Mouse (Mus musculus) stomach, embryonic 16.5 days (tissue): ENCODE data around the gene Snapin. TPM values are rescaled to one million over a fixed set of nuclear protein-coding genes. Genes with fewer than 3 reads are reported as not detected.

Source experiments
- ATAC-seq: fragments of 200-750 bp; cut with Nextera tagmentation; 2 replicates; pipeline ENCODE4 v1.8.0; 2017; ENCODE audit warnings: moderate number of reproducible peaks, moderate TSS enrichment; ENCODE audit not compliant: insufficient read depth, low FRiP score
- H3K27ac ChIP-seq: fragments of 300-500 bp; sonication (generic); 2 replicates; pipeline ENCODE4 v1.5.1; 2014; ENCODE audit warnings: low read length
- H3K27me3 ChIP-seq: fragments of 300-500 bp; sonication (generic); 2 replicates; pipeline ENCODE4 v1.6.1; 2014; ENCODE audit warnings: low read length, control low read depth, mixed read lengths; ENCODE audit not compliant: control insufficient read depth, insufficient read depth
- H3K36me3 ChIP-seq: fragments of 300-500 bp; sonication (generic); 2 replicates; pipeline ENCODE4 v1.6.1; 2014; ENCODE audit warnings: low read length; ENCODE audit not compliant: control insufficient read depth, insufficient read depth
- H3K4me1 ChIP-seq: fragments of 300-500 bp; sonication (generic); 2 replicates; pipeline ENCODE4 v1.6.1; 2014; ENCODE audit warnings: low read length, control low read depth, mixed read lengths; ENCODE audit not compliant: control insufficient read depth, insufficient read depth
- H3K4me2 ChIP-seq: fragments of 300-500 bp; sonication (generic); 2 replicates; pipeline ENCODE4 v1.6.1; 2014; ENCODE audit warnings: low read depth, low read length, mixed read lengths
- H3K4me3 ChIP-seq: fragments of 300-500 bp; sonication (generic); replicated peaks from 2 replicates; pipeline ENCODE4 v1.5.1; 2014; ENCODE audit warnings: mild to moderate bottlenecking, low read length
- H3K9ac ChIP-seq: fragments of 300-500 bp; sonication (generic); 2 replicates; pipeline ENCODE4 v1.6.1; 2014; ENCODE audit warnings: low read length
- H3K9me3 ChIP-seq: fragments of 300-500 bp; sonication (generic); replicated peaks from 2 replicates; pipeline ENCODE4 v1.6.1; 2016; ENCODE audit warnings: low read length, control low read depth; ENCODE audit not compliant: control insufficient read depth
- WGBS: fragments of 180-500 bp; shearing (Covaris S2); extraction: QIAGEN DNeasy Blood & Tissue Kit; methylation state at CpG from one replicate; pipeline ENCODE4 v1.1.7; 2014; 5-methylcytosine and 5-hydroxymethylcytosine counted together
- polyA plus RNA-seq: library from polyadenylated mRNA; unstranded; fragments of >200 nt; fragmentation: Nextera tagmentation; extraction: Ambion mirVana; gene quantifications from 2 replicates; pipeline ENCODE4 v1.2.1, GENCODE M21; 2015

Snapin gene
- polyA plus RNA-seq, 1 experiment from 2014 or later = 79.1 TPM

- WGBS = 46% methylated on average over 4 of the region's 4 CpGs
- Histone ChIP-seq H3K36me3 (peaks cover 17% of the 10 kb centered on the region), H3K27me3 (no peaks in the 10 kb centered on the region), H3K9me3 (no peaks in the 10 kb centered on the region), H3K4me1 (peaks cover 8% of the 10 kb centered on the region), H3K27ac (no peak overlapping the region), H3K4me3 (no peak overlapping the region), H3K9ac (no peak overlapping the region), H3K4me2 (no peak overlapping the region)
- ATAC-seq = no peak
Measured at GRCm38 (mm10) chr3:90493831-90494540, 3.2 kb upstream of the Snapin start.

- Histone ChIP-seq H3K27me3 (no peaks in the 10 kb centered on the region), H3K4me1 (peaks cover 8% of the 10 kb centered on the region), H3K9ac (no peak overlapping the region), H3K4me3 (no peak overlapping the region), H3K27ac (no peak overlapping the region), H3K36me3 (peaks cover 11% of the 10 kb centered on the region), H3K9me3 (no peaks in the 10 kb centered on the region), H3K4me2 (no peak overlapping the region)
- ATAC-seq = no peak
- 34% methylated on average over 2 of the region's 2 CpGs for WGBS
Measured at GRCm38 (mm10) chr3:90491350-90491749, 517 bp upstream of the Snapin start.

- H3K4me2 ChIP-seq = no peak overlapping the region
- no peak overlapping the region for H3K4me3 ChIP-seq
- H3K27ac ChIP-seq = no peak overlapping the region
- no peaks in the 10 kb centered on the region for H3K27me3 ChIP-seq
- no peak overlapping the region for H3K9ac ChIP-seq
- no peaks in the 10 kb centered on the region for H3K9me3 ChIP-seq
- WGBS = 76% methylated on average over 6 of the region's 6 CpGs
- no peak for ATAC-seq
- peaks cover 8% of the 10 kb centered on the region for H3K4me1 ChIP-seq
- peaks cover 8% of the 10 kb centered on the region for H3K36me3 ChIP-seq
Measured at GRCm38 (mm10) chr3:90488576-90488975, 2.3 kb downstream of the Snapin start.

- Histone ChIP-seq H3K9ac (no peak overlapping the region), H3K27ac (no peak overlapping the region), H3K27me3 (no peaks in the 10 kb centered on the region), H3K9me3 (no peaks in the 10 kb centered on the region), H3K36me3 (peaks cover 16% of the 10 kb centered on the region), H3K4me2 (no peak overlapping the region), H3K4me1 (peaks cover 8% of the 10 kb centered on the region), H3K4me3 (no peak overlapping the region)
- WGBS = 80% methylated on average over 5 of the region's 5 CpGs
- ATAC-seq = no peak
Measured at GRCm38 (mm10) chr3:90486998-90487397, 3.8 kb downstream of the Snapin start.

GRCm38 (mm10) chr3:90475831-90476611 lies 14.8 kb downstream of the Snapin start, which contains the start of gene Ilf2:
Ilf2 (plus strand) TSS chr3:90476126.
- Histone ChIP-seq H3K36me3 (peaks cover 12% of the 10 kb centered on the region), H3K4me1 (peaks cover 7% of the 10 kb centered on the region; the same call in 1 of the 2 replicates), H3K9me3 (no peaks in the 10 kb centered on the region), H3K4me3 (peak within 1 kb of the TSS; percentile 74), H3K9ac (peak within 1 kb of the TSS; percentile 86), H3K27ac (peak within 1 kb of the TSS; percentile 88), H3K4me2 (peak within 1 kb of the TSS; percentile 59), H3K27me3 (no peaks in the 10 kb centered on the region)
- ATAC-seq = peak; percentile 99
- under 1% methylated on average over 45 of the region's 45 CpGs for WGBS

GRCm38 (mm10) chr3:90475151-90475830 lies 15.5 kb downstream of the Snapin start:
- Histone ChIP-seq H3K9ac (no peak overlapping the region), H3K27ac (no peak overlapping the region), H3K4me2 (peak overlapping the region; percentile 49), H3K4me3 (peak overlapping the region; percentile 45), H3K4me1 (peaks cover 7% of the 10 kb centered on the region; the same call in 1 of the 2 replicates), H3K9me3 (no peaks in the 10 kb centered on the region), H3K27me3 (no peaks in the 10 kb centered on the region), H3K36me3 (peaks cover 6% of the 10 kb centered on the region)
- 33% methylated on average over 15 of the region's 16 CpGs for WGBS
- no peak for ATAC-seq

GRCm38 (mm10) chr3:90472213-90472612 lies 18.6 kb downstream of the Snapin start:
- Histone ChIP-seq H3K27me3 (no peaks in the 10 kb centered on the region), H3K4me3 (no peak overlapping the region), H3K9me3 (no peaks in the 10 kb centered on the region), H3K36me3 (no peaks in the 10 kb centered on the region), H3K9ac (no peak overlapping the region), H3K4me1 (peaks cover 5% of the 10 kb centered on the region; the same call in 1 of the 2 replicates), H3K4me2 (no peak overlapping the region), H3K27ac (no peak overlapping the region)
- 24% methylated on average over 3 of the region's 3 CpGs for WGBS
- ATAC-seq = no peak

GRCm38 (mm10) chr3:90467618-90468300 lies 23.1 kb downstream of the Snapin start:
- Histone ChIP-seq H3K36me3 (no peaks in the 10 kb centered on the region), H3K4me1 (peaks cover 6% of the 10 kb centered on the region; the same call in 1 of the 2 replicates), H3K9me3 (no peaks in the 10 kb centered on the region), H3K27me3 (peaks cover 22% of the 10 kb centered on the region), H3K27ac (no peak overlapping the region), H3K9ac (no peak overlapping the region), H3K4me3 (no peak overlapping the region), H3K4me2 (no peak overlapping the region)
- ATAC-seq = no peak
- whole genome bisulfite sequencing = 90% methylated on average over 10 of the region's 10 CpGs
